Mouse (Mus musculus) spleen, postnatal 14 days (tissue): Measurements from ENCODE around the gene Acot11.
A peak's percentile ranks its signal among the peaks of the same experiment; 100 is the strongest.

ENCODE experiments used
- DNase-seq, 2 experiments: peaks; one replicate each; pipeline ENCODE4 v3.0.0; 2021 to 2022; ENCODE audit warnings: low spot score in 2 of 2

Gene Acot11

DNA sequence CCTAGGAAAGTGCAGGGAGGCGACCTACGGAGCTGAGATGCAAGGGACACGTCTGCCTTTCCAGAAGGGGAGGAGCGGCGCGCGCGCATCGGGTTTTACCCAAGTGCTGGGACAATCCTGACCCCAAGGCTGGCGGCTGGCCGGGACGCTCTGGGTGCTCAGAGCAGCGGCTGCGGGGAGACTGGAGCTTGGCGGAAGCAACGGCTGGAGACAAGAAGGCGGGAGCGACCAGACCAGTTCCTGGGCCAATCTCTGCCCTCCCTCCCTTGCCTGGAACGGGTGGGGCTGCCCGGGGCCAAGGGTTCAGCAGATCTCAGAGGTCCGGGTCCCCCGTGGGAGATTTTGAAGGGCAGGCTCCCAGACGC lies at the start of gene Acot11:
Acot11 (minus strand) TSS at position 89 of the 365 bp plus-strand sequence.
- DNase-seq, result peak; percentile 21 to 26

DNA sequence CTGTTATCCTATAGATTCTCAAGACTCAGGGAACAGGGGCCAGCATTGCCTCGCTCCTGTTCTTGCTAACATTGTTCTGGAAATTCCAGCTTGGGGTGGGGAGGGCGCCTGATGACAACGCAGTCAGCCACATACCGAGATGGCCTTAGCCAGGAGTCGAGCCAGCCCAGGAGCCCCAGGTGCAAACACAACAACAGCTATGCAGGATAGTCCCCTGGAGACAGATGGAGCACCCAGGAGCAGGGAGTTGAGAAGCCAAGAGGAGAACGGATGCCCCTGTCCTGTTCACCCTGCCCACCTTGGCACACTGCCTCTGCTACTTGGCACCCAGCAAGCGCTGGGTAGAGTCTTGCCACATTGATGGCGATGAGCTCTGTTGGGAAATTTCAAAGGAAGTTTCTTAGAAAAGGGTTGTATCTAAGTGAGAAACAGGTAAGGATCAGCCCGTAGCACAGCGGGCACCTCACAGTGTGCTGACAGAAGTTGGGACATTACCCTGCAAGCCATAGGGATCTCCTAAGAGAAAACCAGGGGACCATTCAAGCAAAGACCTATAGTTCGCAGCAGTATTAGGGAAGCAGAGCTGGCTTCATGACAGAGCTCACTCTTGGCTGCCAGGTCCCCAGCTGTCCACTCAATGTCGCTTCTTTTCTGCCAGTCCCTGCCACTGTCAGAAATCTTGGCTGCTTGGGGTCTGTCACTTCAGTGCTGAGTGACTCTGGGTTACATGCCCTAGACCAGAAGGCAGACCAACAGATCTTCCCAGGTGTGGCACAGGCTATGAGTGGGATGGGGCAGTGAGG lies 43.7 kb upstream of the Acot11 start:
- no peak for DNase-seq

DNA sequence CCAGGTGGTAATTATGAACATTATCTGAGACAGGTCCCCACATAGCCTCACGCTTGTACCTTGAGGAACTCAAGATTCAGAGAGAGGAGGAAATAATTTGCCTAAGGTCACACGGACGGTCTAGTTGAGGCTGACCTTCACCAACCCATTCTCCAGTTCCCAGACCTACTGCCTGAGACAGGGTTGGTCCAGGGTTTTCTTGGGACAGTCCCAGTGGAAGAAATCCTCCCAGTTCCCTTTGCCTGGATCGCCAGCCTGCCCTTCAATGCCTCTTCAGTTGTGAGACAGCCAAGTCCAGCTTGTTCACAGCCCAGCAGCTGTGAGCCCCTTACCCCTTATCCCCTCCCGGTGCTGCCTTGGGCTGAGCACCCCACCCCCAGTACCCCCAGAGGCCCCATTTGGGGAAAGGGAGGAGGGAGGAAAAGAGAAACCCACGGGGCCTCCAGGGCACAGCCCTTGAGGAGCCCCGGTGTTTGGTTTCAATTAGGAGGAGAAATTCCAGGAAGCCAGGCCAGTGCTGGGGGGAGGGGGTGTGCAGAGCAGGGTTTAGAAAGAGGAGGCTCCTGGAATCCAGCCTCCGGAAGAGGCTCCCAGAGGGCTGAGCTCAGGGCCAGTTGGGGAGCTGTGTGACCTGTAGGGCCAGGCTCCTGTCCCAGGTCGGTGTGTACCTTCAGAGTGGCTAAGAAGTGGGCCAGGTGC lies 42.9 kb upstream of the Acot11 start:
- no peak for DNase-seq

DNA sequence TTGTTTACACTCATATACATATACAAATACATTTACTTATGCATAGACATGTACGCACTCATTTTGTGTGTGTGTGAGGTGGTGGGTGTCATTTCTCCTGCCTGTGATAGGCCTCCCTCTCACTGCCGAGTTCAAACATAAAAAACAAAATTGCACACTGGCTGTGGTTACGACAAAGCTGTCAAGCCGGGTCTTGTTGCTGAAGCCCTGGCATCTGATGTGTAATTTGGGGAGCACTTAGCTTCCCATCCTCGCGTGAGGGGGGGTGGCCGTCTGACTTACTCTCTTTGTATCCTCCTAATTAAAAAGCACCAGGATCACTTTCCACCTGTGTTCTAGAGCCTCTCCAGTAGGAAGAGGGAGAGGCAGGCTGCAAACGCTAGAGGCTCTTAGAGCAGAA lies 37.8 kb upstream of the Acot11 start:
- no peak for DNase-seq

DNA sequence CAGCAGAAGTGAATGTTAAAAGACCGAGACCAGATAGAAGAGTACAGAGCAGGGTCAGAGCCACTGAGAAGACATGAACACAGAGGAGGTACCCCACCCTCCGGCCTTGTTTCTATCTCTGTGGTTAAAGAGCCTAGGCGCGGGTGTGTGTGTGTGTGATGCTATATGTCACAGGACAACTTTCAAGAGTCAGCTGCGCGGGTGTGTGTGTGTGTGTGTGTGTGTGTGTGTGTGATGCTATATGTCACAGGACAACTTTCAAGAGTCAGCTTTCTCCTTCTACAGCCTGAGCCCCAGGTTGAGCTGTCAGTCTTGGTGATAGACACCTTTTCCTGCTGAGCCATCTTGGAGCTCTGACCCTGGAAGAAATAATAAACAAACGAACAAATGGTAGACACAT lies 37.1 kb upstream of the Acot11 start:
- no peak for DNase-seq

DNA sequence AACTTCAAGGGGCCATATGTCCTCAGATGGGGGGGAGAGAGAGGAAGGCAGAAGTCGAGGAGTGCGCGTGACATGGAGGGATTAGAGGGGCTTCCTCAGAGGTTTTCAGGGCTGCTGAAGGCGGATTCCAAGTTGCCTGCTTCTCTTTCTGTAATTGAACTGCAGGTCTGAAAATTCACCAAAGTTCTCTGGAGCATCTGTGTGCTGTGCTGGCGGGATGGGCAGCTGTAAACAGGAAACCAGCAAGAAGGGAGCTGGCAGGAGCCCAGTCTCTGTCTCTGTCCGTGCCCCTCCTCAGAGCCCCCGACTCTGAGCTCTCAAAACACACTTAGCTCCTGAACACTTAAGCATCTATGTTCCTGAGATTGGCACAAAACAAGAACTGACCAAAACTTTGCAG lies 36.5 kb upstream of the Acot11 start:
- no peak for DNase-seq

DNA sequence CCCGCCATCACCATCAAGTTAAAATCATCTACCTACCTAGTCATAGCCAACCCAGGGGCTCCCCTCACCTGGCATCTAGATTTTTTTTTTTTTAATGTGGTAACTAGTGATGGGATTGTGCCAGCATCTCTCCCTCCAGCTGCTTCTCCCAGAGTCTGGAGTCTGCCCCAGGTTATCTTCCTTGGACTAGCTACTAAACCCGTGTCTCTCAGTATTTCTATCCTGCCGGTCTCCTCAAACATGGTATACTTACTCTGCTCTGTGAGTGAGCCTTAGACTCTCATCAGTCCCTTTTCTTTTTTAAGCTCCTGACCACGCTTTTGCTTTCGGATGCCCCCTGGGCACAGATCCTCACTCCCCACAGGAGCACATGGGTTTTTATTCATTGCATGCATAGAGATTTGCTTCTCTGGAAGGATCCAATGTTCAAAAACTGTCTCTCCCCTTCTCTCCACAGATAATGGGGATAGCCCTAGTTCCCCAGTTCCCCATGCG lies 35.9 kb upstream of the Acot11 start:
- no peak for DNase-seq

DNA sequence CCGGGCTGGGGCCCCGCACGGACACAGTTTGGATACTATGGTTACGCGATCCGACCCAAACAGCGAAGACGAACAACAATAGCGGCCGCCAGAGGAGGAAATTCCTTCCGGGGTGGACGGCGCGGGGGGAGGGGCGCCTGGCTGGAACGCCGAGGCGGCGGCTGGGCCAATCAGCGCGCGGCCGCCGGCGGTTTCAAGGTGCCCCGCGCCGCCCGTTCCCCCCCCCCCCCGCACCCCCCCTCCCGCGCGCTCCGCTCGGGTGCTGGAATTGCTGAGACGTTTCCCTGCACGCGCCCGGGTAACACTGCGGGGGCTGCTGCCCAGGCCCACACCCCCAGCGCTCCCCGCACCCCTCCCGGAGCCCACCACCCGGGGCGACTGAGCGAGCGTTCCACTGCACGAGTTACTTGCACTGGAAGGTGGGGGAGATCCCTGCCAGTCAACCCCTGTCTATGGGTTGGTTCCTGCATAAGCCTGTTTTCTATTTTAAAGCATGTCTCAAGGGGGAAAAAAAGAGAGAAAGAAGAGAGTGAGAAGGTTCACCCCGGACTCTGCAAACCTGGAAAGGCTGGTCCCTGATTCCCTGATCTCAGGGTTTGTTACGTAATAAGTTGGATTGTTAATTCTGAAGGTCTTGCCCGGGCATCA lies 35.3 kb upstream of the Acot11 start:
- DNase-seq, result peak; percentile 73 to 80

DNA sequence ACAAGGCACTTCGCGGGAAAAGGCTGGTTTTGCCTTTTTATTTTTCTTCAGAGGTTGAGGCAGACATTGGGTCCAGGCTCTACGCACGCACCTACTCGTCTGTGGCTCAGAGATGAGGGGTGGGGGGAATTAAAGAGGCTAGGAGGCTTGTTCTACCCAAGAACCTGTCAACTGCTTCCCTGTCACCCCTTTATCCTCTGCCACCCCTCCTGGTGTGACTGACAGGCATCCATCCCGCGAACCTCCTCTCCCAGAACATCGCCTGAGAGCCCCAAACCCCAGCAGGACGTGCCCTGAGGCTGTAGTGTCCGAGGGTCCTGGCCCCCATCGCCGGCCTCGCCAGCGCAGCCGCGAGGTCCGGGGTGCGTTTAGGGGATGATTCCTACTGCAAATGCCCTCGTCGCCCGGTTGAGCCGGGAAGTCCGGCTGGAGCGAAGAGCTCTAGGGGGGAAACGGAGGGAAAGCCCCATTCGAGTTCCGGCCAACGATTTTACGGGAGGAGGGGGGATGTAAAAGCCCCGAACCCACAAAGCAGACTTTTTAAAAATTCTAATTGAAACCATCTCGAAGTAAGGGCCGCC lies 34.5 kb upstream of the Acot11 start:
- peak in 1 of 2 experiments; percentile 25 for DNase-seq

DNA sequence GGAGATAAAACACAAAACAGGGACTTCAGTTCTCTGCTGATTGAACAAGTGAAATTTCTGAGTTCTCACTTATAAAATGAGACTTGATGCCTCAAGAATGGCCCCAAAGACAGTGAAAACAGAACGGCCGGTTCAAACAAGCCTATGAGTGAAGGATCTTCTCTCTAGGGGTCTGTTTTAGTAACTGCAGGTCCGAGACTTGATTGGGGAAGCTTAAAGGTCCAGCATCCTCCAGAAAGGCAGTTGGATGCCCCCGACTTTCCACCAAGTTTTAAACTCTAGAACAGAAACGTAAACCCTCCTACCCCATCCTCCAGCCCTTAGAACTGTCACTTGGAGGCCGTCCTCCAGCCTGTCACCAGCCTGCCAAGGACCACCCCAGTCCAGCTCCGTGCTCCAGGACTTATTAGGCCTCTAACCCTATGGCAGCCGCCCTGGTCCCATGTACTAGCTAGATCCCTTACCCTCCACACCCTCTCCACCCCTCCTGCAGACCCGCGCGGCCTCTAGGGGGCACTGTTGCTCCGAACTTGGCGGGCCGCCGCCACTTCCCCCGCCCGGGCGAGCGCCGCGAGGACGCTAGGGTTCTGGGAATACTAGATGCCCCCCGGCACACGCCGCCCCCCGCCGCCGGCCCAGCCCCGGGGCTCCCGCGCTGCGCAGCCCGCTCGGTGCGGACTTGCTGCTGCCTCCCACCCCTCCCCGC lies 33.9 kb upstream of the Acot11 start:
- peak; percentile 96 to 99 for DNase-seq

DNA sequence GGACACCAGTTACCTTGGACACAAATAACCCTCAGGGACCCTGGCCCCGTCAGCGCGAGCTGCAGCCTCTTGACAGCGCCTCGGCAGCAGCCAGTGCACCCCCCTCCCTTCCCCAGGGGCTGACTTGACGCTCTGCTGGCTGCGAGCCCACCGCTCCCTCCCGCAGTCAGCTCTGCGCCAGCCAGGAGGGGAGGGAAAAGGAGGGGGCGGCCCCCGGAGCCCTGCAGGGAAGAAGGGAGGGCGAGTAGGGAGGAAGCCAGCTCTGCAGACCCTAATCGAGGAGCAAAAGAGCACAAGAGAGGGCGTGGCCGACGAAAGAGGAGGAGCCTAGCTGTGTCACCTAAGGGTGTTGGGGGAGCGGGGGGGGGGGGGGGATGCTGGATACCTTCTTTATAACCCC lies 33.2 kb upstream of the Acot11 start:
- no peak for DNase-seq

DNA sequence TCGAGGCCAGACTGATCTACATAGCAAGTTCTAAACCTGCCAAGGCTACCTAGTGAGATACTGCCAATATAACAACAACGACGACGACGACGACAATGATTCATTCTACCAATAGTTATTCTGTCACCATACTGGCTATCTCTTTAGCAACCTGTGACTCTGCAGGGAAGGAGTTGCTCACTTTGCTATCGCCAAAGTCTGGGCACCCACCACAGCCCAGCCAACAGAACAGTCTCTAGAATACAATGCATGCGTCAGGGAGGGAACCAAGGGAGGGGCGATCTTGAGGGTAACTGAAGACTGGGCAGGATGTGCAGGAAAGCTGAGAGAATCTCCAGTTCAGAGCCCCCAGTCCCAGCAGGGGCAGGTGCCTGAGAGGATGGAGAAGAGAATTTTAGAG lies 32.6 kb upstream of the Acot11 start:
- DNase-seq, result no peak

DNA sequence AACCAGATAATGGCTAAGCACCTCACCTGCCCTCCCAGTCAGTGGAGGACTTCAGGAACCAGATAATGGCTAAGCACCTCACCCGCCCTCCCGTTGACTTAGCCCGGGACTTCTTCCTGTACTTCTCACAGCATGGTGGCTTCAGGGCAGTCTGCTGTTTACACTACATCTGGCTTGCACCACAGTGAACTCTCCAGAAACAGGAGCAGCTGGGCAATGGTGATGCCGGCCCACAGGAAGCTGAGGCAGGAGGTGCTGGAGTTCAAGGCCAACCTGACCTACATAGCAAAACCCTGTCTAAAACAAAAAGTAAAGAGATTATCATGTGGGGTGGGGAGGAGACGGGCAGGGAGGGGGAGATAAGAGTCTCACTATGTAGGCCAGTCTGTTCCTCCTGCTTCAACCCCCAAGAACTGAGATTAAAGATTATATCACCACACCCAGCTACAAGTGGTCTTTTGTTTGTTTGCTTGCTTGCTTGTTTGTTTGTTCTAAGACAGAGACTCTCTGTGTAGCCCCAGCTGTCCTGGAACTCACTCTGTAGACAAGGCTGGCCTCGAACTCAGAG lies 25.8 kb upstream of the Acot11 start:
- no peak for DNase-seq

DNA sequence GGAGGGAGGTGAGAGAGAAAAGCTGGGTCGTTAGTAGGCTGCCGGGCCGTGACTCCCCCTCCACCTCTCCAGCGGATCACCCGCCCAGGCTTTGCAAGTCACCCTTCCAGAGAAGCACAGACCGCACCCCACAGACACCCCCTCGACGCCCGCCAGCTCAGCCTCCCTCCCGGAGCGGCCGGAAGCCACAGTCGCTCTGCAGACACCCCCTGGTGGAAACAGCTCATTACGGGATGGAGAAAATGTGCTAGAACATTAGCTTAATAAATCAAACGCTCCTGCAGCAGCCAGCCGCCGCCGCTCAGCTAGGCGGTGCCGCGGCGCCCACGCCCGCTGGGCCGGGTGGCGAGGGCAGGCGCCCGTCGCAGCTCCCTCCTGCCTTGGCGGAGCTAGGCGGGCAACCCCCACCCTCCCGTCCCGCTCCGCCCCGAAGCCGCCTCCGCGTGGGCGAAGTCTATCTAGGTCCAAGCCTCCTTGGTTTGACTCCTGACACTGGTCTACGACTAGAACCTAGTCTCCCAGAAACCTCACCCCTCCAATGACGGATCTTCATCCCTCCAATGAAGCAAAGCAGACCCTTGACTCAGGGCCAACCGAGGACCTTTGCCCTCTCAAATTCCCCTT lies 23.1 kb upstream of the Acot11 start:
- DNase-seq, result peak; percentile 46 to 66

DNA sequence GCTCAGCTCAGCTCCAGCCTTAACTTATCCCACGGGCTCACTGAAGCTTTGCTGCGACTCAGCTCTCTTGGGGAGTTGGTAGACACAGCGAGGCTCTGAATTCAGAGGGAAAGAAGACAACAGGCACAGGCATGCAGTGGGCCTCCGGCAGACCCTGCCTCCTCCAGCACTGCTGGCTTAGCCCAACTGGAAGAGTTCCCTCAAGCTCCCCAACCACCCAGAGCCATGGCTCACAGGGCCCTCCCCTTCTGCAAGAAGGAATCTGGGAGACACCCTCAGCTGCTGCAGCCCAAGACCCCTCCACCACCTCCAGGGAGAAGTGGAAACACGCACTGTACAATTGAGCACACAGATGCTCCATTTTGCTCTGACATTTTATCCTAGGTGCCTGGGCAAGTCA lies 20.4 kb upstream of the Acot11 start:
- no peak for DNase-seq

DNA sequence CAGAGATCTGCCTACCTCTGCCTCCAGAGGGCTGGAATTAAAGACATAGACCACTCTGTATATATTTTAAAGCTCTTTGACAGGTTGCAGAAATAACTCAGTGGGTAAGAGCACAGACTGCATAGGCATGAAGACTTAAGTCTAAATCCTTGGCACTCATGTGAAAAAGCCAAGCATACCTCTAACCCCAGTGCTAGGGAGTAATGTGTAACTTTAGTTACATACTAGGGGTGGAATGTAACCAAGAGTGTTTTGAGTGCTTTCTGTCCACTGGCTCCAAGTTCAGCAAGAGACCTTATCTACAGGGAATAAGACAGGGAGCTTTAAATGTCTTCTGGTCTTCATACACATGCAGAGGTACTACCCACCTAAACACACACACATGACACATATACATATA lies 14.6 kb upstream of the Acot11 start:
- no peak for DNase-seq

DNA sequence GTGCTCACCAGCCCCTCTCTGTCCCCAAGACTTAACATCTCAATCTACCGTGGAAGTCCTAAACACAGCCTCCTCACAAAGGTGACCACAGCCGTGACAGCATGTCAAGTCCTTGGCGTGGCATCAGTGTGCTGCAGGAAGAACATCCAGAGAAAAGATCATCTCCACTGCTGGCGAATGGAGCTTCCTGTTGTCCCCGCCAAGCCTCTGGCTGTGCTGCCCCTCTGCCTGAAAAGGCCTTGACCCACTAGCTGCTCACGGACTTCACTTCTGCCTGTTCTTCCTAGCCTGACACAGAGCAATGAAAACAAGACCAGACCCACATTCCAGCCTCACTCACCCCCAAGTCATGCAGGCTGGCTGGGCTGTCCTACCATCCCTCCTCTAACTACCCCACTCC lies 13.5 kb upstream of the Acot11 start:
- DNase-seq, result no peak

DNA sequence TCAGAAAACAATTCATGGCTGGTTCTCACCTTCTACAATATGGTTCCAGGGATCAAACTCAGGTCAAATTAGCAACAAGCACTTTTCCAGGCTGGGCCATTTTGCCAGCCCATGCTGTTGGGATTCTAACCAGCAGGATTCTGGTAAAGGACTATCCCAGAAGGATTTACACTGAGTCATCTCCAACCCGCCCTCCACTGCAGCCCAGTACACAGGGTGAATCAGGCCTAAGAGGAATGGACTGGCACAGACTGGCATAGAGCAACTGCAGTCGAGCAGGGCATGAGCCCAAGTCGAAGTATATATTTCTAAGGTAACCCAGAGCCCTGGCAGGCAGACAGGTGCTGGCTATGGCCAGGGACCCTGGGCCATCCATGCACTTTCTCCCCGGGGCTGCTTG lies 12.2 kb upstream of the Acot11 start:
- no peak for DNase-seq

DNA sequence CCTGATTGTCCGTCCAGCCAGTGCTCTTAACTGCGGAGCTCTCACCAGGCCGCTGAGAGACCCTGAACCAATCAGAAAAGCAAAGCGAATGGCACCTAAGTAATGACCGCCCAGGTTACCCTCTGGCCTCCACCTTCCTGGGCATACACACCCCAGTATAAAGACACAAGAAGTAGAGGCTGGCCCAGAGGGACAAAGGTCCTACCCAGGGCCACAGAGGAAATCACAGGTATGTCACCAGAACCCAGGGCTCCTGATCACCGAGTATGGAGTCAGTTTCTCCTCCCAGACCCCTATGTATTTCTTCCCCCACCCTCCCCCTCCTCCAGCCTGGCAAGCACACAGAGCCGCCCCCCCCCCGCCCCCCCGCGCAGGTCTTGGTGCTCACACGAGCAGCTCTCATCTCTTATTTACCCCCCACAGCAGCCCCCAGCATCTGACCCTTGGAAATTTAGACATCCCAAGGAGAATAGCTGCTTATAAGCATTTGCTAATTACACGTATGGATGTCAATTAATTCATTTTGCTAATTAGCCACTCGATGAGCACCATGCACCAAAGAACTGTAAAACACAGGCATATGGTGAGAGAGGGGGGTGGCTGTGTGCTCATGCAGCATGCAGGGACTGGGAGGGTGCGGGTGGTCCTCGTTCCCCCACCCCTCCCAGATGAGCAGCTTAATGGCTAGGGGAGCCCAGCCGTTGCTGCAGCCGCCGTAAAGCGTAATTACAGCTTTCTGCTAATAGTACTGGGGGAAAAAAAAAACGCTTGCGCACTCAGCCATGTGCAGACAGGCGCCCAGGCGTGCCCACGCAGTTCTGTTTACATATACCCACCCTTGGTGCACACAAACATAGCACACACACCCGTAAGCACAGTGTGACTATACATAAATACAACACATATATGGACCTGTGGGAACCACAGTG lies 10.9 kb upstream of the Acot11 start:
- no peak for DNase-seq

DNA sequence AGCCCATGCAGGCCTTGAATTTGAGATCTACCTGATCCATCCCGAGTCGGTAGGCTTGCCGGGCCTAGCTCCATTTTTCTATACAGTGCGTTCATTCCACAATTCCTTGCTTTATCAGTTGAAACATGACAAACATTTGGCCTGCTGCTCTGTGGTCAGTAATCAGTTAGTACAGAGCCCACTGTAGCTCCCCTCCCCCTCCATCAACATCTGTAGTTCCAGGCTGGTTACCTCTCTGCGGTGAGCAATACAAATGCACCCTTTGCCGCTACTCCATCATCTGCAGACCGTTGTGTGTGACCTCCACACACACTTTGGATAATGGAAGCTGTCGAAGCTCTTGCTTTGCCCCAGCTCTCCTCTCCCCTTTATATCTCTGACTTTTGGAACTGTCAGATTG lies 6.4 kb upstream of the Acot11 start:
- no peak for DNase-seq
